Mouse (Mus musculus): ENCODE measurements around the gene Psenen. TPM values are rescaled to one million over a fixed set of nuclear protein-coding genes. Genes with fewer than 3 reads are reported as not detected.

Gene Psenen
- polyA plus RNA-seq, 1 experiment from 2014 or later, result 112 TPM

DNA sequence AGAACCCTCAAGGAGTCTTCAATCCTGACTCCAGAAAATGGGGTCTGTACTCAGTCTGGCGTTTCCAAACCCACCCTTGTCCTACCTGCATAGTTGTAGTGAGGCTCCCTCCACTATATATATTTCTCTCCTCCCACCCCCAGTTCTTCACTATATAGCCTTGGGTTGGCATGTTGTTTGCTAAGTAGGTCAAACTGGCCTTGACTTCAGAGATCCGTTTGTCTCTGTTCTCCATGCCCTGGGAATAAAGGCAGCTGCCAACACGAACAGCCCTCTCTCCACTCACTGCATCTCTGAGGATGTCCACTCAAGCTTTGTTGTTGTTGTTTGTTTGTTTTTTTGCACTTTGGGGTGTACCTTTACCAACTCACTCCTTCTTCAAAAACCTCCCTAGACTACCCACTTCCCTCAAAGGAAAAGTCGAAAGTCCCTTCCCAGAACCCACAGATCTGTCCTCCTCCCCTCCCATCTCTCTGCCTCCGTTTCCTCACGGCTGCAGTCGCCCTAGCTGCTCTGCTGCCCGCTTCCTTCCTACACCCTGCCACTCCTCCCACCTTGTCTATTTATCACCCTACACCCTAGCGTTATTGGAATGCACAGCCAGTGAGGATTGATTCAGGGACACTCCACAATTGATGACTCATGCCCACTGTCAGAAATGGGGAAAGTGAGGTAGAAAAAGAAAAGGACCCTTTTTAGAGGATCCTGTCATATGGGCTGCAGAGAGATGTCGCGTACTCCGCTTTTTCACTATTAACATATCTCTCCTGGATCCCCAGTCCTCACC, 4.6 kb downstream of the Psenen start:
- H3K27ac ChIP-seq, result peak overlapping the region; percentile 81
- WGBS, result 14% methylated on average over 12 of the region's 12 CpGs

DNA sequence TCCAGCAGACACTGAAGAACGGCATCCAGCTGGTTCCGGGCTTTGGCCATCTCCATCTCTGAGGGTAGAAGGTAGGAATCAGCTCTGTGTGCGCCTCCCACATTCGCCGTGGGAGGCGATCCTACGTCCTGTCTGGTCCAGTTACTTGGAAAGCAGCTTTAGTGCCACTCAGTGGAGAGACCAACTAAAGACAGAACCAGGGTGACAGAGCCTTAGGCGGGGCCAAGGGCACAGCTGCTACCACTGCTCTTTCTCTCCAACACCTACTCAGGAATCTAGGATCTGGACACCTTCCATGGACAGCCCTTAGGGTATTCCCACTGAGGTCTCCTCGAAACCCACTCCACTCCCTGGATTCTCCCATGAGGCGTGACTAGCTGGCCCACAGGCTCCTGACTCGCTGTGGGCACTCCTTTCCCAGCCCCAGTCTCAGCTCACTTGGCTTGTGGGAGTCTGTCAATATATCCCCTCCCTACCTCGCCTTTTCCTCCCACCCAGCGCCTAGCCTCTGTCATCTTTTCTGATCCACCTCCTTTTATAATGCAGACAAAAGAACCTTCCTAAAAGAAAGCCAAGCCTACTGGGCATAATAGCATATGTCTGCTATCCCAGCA, 5.4 kb downstream of the Psenen start:
- peak overlapping the region; percentile 72; the same call in 1 of the 2 replicates for H3K4me3 ChIP-seq
- 91% methylated on average over 13 of the region's 13 CpGs for WGBS
- H3K9me3 ChIP-seq, result no peaks in the 10 kb centered on the region
- no peaks in the 10 kb centered on the region for H3K27me3 ChIP-seq (ENCODE audit: insufficient read depth, poor library complexity, severe bottlenecking)
- H3K27ac ChIP-seq, result no peak overlapping the region
- no peak for DNase-seq (ENCODE audit: low spot score)
- peaks cover 42% of the 10 kb centered on the region for H3K36me3 ChIP-seq
- peaks cover 27% of the 10 kb centered on the region for H3K4me1 ChIP-seq

More for the DNA sequence above, 4.6 kb downstream of the Psenen start:
- Histone ChIP-seq H3K36me3 (peaks cover 42% of the 10 kb centered on the region), H3K4me1 (peaks cover 21% of the 10 kb centered on the region), H3K4me3 (peak overlapping the region; percentile 72), H3K27me3 (ENCODE audit: insufficient read depth, poor library complexity, severe bottlenecking) (no peaks in the 10 kb centered on the region), H3K9me3 (no peaks in the 10 kb centered on the region)
- no peak for DNase-seq (ENCODE audit: low spot score)

DNA sequence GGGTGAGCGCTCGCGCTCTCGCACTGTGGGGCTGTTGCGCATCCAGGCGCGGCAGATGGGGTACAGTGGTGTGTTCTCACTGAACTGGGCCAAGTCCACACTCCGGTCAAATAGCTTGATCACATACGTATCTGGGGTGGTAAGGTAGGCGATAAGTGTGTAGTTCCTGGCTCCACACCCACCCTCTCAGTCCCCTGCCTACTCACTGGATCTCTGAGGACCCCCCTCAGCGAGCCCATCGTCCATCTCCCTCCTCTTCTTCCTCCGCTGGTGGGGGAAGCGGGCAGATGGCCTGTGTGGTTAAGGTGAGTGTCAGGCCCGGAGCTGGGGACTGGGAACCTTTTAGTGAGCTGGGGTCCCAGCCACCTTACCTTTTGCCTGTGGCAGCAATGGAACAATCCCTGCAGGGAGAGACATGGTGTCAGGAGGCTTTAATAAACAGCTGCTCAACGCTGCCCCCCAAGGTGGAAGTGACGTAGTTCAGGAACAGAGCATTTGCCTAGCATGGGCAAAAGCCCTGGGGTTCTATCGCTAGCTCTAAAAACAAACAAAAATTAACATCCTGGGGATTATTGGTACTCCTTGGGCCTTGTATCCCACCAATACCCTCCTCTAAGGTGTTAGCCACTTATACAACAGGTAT, 6.4 kb downstream of the Psenen start:
- H3K4me1 ChIP-seq, result peaks cover 32% of the 10 kb centered on the region
- no peak overlapping the region for H3K4me3 ChIP-seq
- no peaks in the 10 kb centered on the region for H3K9me3 ChIP-seq
- DNase-seq (ENCODE audit: low spot score), result no peak
- H3K27me3 ChIP-seq (ENCODE audit: insufficient read depth, poor library complexity, severe bottlenecking), result no peaks in the 10 kb centered on the region
- no peak overlapping the region for H3K27ac ChIP-seq
- H3K36me3 ChIP-seq, result peaks cover 42% of the 10 kb centered on the region
- 91% methylated on average over 18 of the region's 18 CpGs for WGBS

- Histone ChIP-seq H3K9me3 (no peaks in the 10 kb centered on the region), H3K27ac (peak overlapping the region; percentile 97; the same call in 1 of the 2 replicates), H3K4me3 (peak overlapping the region; percentile 75), H3K36me3 (peaks cover 39% of the 10 kb centered on the region), H3K4me1 (peaks cover 31% of the 10 kb centered on the region), H3K27me3 (ENCODE audit: insufficient read depth, poor library complexity, severe bottlenecking) (no peaks in the 10 kb centered on the region)
- DNase-seq (ENCODE audit: low spot score), result no peak
- 85% methylated on average over 22 of the region's 22 CpGs for WGBS
These were observed 9.4 kb downstream of the Psenen start for GRCm38 (mm10) chr7:30553810-30554584.

DNA sequence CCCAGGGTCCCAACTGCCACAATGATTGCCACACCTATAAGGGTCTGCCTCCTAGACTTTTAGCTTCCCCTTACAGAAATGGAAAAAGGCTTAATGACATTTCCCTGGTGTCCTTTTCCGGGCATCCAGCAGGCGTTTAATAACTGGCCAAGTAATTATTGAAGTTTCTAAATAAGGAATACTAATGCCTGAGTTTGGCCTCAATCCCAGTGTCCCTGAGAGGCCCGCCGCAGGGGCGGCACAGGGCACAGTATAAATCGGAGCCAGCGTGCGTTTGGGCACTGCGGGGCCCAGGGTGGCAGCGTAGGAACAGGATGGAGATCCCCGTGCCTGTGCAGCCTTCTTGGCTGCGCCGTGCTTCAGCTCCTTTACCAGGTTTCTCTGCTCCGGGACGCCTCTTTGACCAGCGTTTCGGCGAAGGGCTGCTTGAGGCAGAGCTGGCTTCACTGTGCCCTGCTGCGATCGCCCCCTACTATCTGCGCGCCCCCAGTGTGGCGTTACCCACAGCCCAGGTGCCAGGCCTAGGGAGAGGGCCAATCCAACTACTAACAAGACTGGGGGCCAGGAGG, 10.3 kb downstream of the Psenen start:
- DNase-seq (ENCODE audit: low spot score), result no peak
- 5% methylated on average over 23 of the region's 23 CpGs for WGBS
- Histone ChIP-seq H3K4me3 (peak overlapping the region; percentile 75), H3K36me3 (peaks cover 44% of the 10 kb centered on the region), H3K27ac (peak overlapping the region; percentile 97), H3K4me1 (peaks cover 22% of the 10 kb centered on the region), H3K9me3 (no peaks in the 10 kb centered on the region), H3K27me3 (ENCODE audit: insufficient read depth, poor library complexity, severe bottlenecking) (no peaks in the 10 kb centered on the region)

DNA sequence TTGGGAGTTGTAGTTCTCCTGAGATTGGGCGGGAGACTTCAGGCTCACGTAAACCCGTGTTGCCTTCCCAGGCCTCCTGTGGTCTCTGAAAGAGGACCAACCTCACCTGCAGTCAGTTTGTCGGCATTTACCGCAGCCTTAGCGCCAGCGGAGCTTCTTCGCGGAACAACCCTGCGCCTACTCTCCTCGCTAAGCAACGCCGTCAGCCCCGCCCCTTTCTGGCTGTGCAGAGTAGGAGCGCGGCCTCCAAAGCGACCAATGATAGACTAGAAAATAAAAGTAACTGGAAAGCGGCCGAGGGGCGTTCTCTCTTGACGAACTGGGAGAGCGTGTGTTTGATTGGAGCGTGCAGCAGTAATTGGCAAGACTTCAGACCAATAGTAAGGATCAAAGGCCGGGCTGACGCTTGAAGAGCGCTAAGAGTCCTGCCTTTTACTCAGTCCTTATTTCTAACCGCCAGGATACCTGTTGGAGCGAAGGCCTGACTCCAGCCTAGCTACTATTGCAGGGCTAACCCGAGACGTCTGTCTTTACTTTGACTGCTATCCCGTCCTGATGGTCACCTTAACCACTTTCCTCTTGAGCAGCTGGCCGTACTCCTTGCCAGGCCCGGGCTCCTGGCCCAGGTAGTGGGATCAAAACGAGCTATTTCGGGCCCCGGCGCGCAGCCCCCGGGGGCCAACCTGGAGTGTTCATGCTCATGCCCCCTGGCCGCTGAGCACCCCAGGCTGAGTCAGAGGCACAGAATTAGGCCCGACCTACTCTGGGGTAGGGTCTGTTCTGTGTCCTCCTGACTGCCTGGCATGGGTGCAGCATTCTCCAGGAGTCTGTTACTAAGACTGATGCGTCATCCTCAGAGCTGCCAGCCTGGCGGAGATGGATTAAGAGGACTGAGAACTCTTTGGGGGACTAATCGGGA, 11.1 kb downstream of the Psenen start, which contains the start of the genes Hspb6 and Proser3:
Gene Hspb6, plus strand, starts transcription at position 77 of the 919 bp plus-strand sequence.
Gene Proser3, minus strand, starts transcription at position 198 of the 919 bp plus-strand sequence.
- Histone ChIP-seq H3K36me3 (peaks cover 44% of the 10 kb centered on the region), H3K4me1 (peaks cover 17% of the 10 kb centered on the region), H3K27ac (peak within 1 kb of the TSS; percentile 97), H3K4me3 (peak within 1 kb of the TSS; percentile 75), H3K27me3 (ENCODE audit: insufficient read depth, poor library complexity, severe bottlenecking) (no peaks in the 10 kb centered on the region), H3K9me3 (no peaks in the 10 kb centered on the region)
- WGBS, result under 1% methylated on average over 44 of the region's 44 CpGs
- DNase-seq (ENCODE audit: low spot score), result peak; percentile 99

DNA sequence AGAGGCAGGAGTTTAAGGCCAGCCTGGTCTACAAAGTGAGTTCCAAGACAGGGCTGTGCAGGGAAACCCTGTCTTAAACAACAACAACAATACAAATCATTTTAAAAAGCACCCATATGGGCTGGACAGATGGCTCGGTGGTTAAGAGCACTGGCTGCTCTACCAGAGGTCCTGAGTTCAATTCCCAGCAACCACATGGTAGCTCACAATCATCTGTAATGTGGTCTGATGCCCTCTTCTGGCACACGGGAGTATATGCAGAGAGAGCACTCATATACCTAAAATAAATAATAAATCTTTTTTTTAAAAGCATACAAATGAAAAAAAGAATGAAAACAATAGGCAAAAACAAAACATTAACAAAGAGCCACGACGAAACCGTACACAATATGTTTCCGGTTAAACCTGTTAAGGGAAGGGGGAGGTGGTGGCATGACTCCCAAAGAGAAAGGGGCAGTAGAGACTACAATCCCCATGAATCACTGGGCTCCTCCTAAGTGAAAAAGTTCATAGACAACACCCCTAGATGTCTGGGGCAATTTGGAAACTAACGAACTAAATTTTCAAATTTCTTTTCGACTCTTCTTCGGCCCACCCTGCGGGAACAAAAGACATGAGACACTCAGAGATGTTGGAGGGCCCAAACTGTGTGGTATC, 11.9 kb downstream of the Psenen start:
- Histone ChIP-seq H3K4me1 (peaks cover 17% of the 10 kb centered on the region), H3K36me3 (peaks cover 39% of the 10 kb centered on the region), H3K4me3 (peak overlapping the region; percentile 75), H3K27me3 (ENCODE audit: insufficient read depth, poor library complexity, severe bottlenecking) (no peaks in the 10 kb centered on the region), H3K9me3 (no peaks in the 10 kb centered on the region), H3K27ac (peak overlapping the region; percentile 97)
- no peak for DNase-seq (ENCODE audit: low spot score)
- 2% methylated on average over 10 of the region's 10 CpGs for WGBS

DNA sequence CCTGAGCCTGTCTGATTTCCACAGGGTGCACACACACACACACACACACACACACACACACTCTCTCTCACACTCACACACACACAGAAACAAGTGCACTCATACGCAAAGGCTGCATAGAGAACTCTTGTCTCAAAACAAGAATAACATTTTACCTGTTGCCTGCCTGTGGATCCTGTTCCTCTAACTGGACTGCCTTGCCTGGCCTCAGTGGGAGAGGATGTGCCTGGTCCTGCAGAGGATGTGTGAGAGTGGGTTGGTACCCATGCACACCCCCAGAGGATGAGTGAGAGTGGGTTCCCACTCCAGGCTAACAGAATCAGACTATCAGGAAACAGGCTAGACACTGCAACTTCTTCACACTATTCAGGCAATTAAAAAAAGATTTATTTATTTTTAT, 12.8 kb downstream of the Psenen start:
- DNase-seq (ENCODE audit: low spot score), result no peak
- Histone ChIP-seq H3K9me3 (no peaks in the 10 kb centered on the region), H3K27me3 (ENCODE audit: insufficient read depth, poor library complexity, severe bottlenecking) (no peaks in the 10 kb centered on the region), H3K27ac (no peak overlapping the region), H3K4me3 (no peak overlapping the region), H3K36me3 (peaks cover 37% of the 10 kb centered on the region), H3K4me1 (peaks cover 17% of the 10 kb centered on the region)
- WGBS, result 100% methylated on average over 1 of the region's 1 CpGs

- Histone ChIP-seq H3K27me3 (ENCODE audit: insufficient read depth, poor library complexity, severe bottlenecking) (no peaks in the 10 kb centered on the region), H3K27ac (no peak overlapping the region), H3K4me1 (peaks cover 17% of the 10 kb centered on the region), H3K36me3 (peaks cover 34% of the 10 kb centered on the region), H3K9me3 (no peaks in the 10 kb centered on the region), H3K4me3 (no peak overlapping the region)
- DNase-seq (ENCODE audit: low spot score), result no peak
- 90% methylated on average over 2 of the region's 2 CpGs for WGBS
These were observed 13.5 kb downstream of the Psenen start for GRCm38 (mm10) chr7:30549880-30550279.

- no peak overlapping the region for H3K27ac ChIP-seq
- H3K27me3 ChIP-seq (ENCODE audit: insufficient read depth, poor library complexity, severe bottlenecking), result no peaks in the 10 kb centered on the region
- peaks cover 61% of the 10 kb centered on the region for H3K36me3 ChIP-seq
- 87% methylated on average over 2 of the region's 2 CpGs for WGBS
- no peak for DNase-seq (ENCODE audit: low spot score)
- H3K4me1 ChIP-seq, result no peaks in the 10 kb centered on the region
- no peaks in the 10 kb centered on the region for H3K9me3 ChIP-seq
- H3K4me3 ChIP-seq, result no peak overlapping the region
These were observed 19.1 kb downstream of the Psenen start for GRCm38 (mm10) chr7:30544327-30544726.

DNA sequence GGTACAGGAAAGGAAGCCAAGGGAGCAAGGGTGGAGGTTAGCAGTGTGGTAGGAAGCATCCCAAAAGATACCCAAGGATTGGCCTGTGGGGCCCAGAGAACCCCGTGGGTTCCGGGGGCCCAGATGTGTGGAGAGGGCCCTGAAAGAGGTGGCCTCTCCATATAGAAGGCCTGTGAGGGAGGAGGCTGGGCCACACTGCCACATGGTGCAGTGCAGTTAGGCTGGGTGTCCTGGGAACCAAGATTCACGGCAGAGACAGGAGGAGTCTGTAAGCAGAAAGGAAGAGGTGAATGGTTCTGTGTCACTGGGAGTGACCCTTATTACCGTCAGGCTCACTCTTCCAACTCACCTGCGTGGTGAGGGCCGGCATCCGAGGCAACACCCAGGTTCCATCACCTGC, 22.9 kb downstream of the Psenen start:
- WGBS, result 80% methylated on average over 7 of the region's 7 CpGs
- Histone ChIP-seq H3K9me3 (no peaks in the 10 kb centered on the region), H3K27me3 (ENCODE audit: insufficient read depth, poor library complexity, severe bottlenecking) (no peaks in the 10 kb centered on the region), H3K27ac (no peak overlapping the region), H3K4me1 (peaks cover under 1% of the 10 kb centered on the region; the same call in 1 of the 2 replicates), H3K36me3 (peaks cover 45% of the 10 kb centered on the region), H3K4me3 (no peak overlapping the region)
- DNase-seq (ENCODE audit: low spot score), result peak; percentile 47
